In the genomic region with DNA sequence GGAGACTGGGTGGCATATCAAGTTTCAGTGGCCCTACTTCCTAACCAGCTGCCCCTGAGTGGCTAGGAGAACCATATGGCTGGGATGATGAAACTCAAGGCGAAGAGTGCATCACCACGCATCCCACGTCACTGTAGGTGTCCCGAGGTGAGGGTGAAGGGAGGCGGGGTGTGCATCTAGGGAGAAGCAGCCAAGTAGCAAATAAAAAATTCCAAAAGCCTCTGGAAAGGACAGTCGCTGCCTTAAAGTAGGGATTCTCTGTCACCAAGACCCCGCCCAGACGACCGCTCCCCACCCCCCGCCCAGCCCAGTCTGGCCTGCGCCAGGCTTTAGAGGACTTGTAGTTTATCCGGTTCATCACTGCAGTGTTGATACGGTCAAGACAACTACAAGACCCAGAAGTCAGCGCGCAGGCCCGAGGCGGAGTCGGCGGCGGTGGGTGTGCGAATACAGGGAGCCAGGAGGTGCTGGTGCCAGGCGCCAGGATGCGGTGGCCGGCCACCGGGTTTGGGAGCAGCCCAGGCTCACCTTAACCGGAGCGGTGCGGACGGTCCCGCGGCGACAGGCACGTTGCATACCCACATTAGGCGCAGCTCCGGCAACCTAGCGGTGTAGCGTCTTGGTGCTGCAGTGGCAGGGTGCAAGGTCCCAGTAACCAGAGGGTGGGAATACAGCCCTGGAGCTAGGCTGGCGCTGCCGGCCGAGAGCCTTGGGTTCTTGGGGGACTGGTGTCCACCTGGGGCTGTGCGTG, we compare ENCODE assay signal across 8 mouse cellular contexts. TPM values are rescaled to one million over a fixed set of nuclear protein-coding genes. Genes with fewer than 3 reads are reported as not detected.
A peak's percentile ranks its signal among the peaks of the same experiment; 100 is the strongest.
DNase-seq lines count a peak whose midpoint lies in the region; ATAC-seq and TF ChIP-seq lines count a peak whose summit lies in the region.

A gene (plus strand): TSS at position 452 of the 751 bp plus-strand sequence.

- H3K27me3 ChIP-seq in erythroblast, embryonic 14.5 days (ENCODE audit: control insufficient read depth): peaks cover 26% of the 10 kb centered on the region
- H3K27me3 ChIP-seq in embryonic facial prominence, embryonic 12.5 days: no peaks in the 10 kb centered on the region
- H3K27me3 ChIP-seq in limb, embryonic 14.5 days (ENCODE audit: control insufficient read depth, insufficient read depth, low read length): no peaks in the 10 kb centered on the region
- H3K27me3 ChIP-seq in midbrain, postnatal 0 days (ENCODE audit: insufficient read depth, low read length): no peaks in the 10 kb centered on the region

- TF ChIP-seq POLR2A in limb, embryonic 14.5 days (IDR thresholded peaks at IDR 0.05; ENCODE audit: borderline replicate concordance, extremely low read depth, insufficient read depth, insufficient read length): peak; percentile 85; the same call in 1 of the 2 replicates

- peak; percentile 42 for TF ChIP-seq CTCF in midbrain, postnatal 0 days (IDR thresholded peaks at IDR 0.05)

- no peaks in the 10 kb centered on the region for H3K36me3 ChIP-seq in erythroblast, embryonic 14.5 days (ENCODE audit: control insufficient read depth)
- no peaks in the 10 kb centered on the region for H3K36me3 ChIP-seq in embryonic facial prominence, embryonic 12.5 days
- peaks cover 6% of the 10 kb centered on the region for H3K36me3 ChIP-seq in limb, embryonic 14.5 days (ENCODE audit: control insufficient read depth, insufficient read depth, low read length)
- peaks cover 4% of the 10 kb centered on the region; the same call in 1 of the 2 replicates for H3K36me3 ChIP-seq in midbrain, postnatal 0 days (ENCODE audit: insufficient read depth, low read length)

- peak within 1 kb of the TSS; percentile 64 for H3K4me3 ChIP-seq in erythroblast, embryonic 14.5 days (replicated peaks)
- peak within 1 kb of the TSS; percentile 79 for H3K4me3 ChIP-seq in embryonic facial prominence, embryonic 12.5 days
- H3K4me3 ChIP-seq in limb, embryonic 14.5 days (replicated peaks; ENCODE audit: low read length): peak within 1 kb of the TSS; percentile 84
- peak within 1 kb of the TSS; percentile 90 for H3K4me3 ChIP-seq in midbrain, postnatal 0 days (ENCODE audit: low read depth, low read length)

- under 1% methylated on average over 41 of the region's 41 CpGs for WGBS in embryonic facial prominence, embryonic 12.5 days
- WGBS in limb, embryonic 14.5 days: under 1% methylated on average over 40 of the region's 41 CpGs
- under 1% methylated on average over 41 of the region's 41 CpGs for WGBS in midbrain, postnatal 0 days

- H3K9ac ChIP-seq in embryonic facial prominence, embryonic 12.5 days: peak within 1 kb of the TSS; percentile 82
- peak within 1 kb of the TSS; percentile 82 for H3K9ac ChIP-seq in limb, embryonic 14.5 days (ENCODE audit: low read depth, low read length, severe bottlenecking)
- peak within 1 kb of the TSS; percentile 91 for H3K9ac ChIP-seq in midbrain, postnatal 0 days (replicated peaks; ENCODE audit: low read length, poor library complexity, severe bottlenecking)

- peak within 1 kb of the TSS; percentile 63; the same call in 1 of the 2 replicates for H3K27ac ChIP-seq in embryonic facial prominence, embryonic 12.5 days
- peak within 1 kb of the TSS; percentile 61 for H3K27ac ChIP-seq in limb, embryonic 14.5 days (replicated peaks; ENCODE audit: low read depth, low read length)
- peak within 1 kb of the TSS; percentile 74 for H3K27ac ChIP-seq in midbrain, postnatal 0 days (ENCODE audit: low read depth, low read length)

- H3K9me3 ChIP-seq in erythroblast, embryonic 14.5 days (ENCODE audit: control insufficient read depth, low read length): no peaks in the 10 kb centered on the region
- no peaks in the 10 kb centered on the region for H3K9me3 ChIP-seq in embryonic facial prominence, embryonic 12.5 days
- no peaks in the 10 kb centered on the region for H3K9me3 ChIP-seq in limb, embryonic 14.5 days (ENCODE audit: control insufficient read depth, low read length)
- no peaks in the 10 kb centered on the region for H3K9me3 ChIP-seq in midbrain, postnatal 0 days (ENCODE audit: low read length)

- peak within 1 kb of the TSS; percentile 82 for H3K4me2 ChIP-seq in embryonic facial prominence, embryonic 12.5 days (replicated peaks)
- H3K4me2 ChIP-seq in limb, embryonic 14.5 days (replicated peaks; ENCODE audit: low read depth, low read length, severe bottlenecking): peak within 1 kb of the TSS; percentile 89
- peak within 1 kb of the TSS; percentile 85 for H3K4me2 ChIP-seq in midbrain, postnatal 0 days (ENCODE audit: low read depth, low read length, poor library complexity, severe bottlenecking)

- DNase-seq in heart, adult 8-10 months (ENCODE audit: low spot score): peak; percentile 90
- DNase-seq in kidney, adult 9 months: peak; percentile 96
- peak; percentile 93 for DNase-seq in limb, embryonic 14.5 days (ENCODE audit: low spot score)
- peak; percentile 96 for DNase-seq in midbrain, postnatal 0 days (ENCODE audit: low spot score)
- DNase-seq in spleen, postnatal 14 days (ENCODE audit: low spot score in 2 of 2): peak; percentile 52 to 68

- peaks cover 14% of the 10 kb centered on the region for H3K4me1 ChIP-seq in erythroblast, embryonic 14.5 days (ENCODE audit: control insufficient read depth)
- peaks cover 17% of the 10 kb centered on the region; the same call in 1 of the 2 replicates for H3K4me1 ChIP-seq in embryonic facial prominence, embryonic 12.5 days
- peaks cover 5% of the 10 kb centered on the region for H3K4me1 ChIP-seq in limb, embryonic 14.5 days (ENCODE audit: control insufficient read depth, insufficient read depth, low read length)
- H3K4me1 ChIP-seq in midbrain, postnatal 0 days (ENCODE audit: insufficient read depth, low read length): peaks cover 6% of the 10 kb centered on the region; the same call in 1 of the 2 replicates

- ATAC-seq in erythroblast, adult 5-6 weeks (replicated peaks; ENCODE audit: low FRiP score, poor library complexity, severe bottlenecking): no peak
- ATAC-seq in embryonic facial prominence, embryonic 12.5 days (ENCODE audit: insufficient number of reproducible peaks, insufficient read depth, low FRiP score, low TSS enrichment): peak; percentile 99
- peak; percentile 99 for ATAC-seq in limb, embryonic 14.5 days (ENCODE audit: low FRiP score, low read depth)
- peak; percentile 98 for ATAC-seq in midbrain, postnatal 0 days (ENCODE audit: low FRiP score)

RNA-seq across cellular contexts. Expression of the gene that starts here (rescaled TPM):
- 0.09 TPM in 1 of 2 replicates, not detected in the other for polyA plus RNA-seq in erythroblast, embryonic 14.5 days (2012)
- total RNA-seq in erythroblast, adult 5-6 weeks (2015; ENCODE audit: low replicate concordance): 0.84 TPM in 1 of 2 replicates, not detected in the other
- not detected in 2 replicates for total RNA-seq in erythroblast, adult 5-6 weeks (2017; ENCODE audit: low replicate concordance)
- polyA plus RNA-seq in embryonic facial prominence, embryonic 12.5 days (2016; fragmentation: Nextera tagmentation; extraction: Ambion mirVana): 47.3 and 48.8 TPM in 2 replicates
- total RNA-seq in heart, adult 8-10 months (2022): 10 to 100 TPM; 28.6 to 35.9 (median 32.9) TPM
- polyA plus RNA-seq in limb, embryonic 14.5 days (2012; rRNA removed): 24.6 and 26.7 TPM in 2 replicates
- polyA plus RNA-seq in limb, embryonic 14.5 days (2014; fragmentation: Nextera tagmentation; extraction: Ambion mirVana): 36.2 and 40.2 TPM in 2 replicates
- 64.6 and 69.4 TPM in 2 replicates for total RNA-seq in midbrain, postnatal 0 days (2014; rRNA removed)
- 29.2 and 30.0 TPM in 2 replicates for polyA plus RNA-seq in midbrain, postnatal 0 days (2015; fragmentation: Nextera tagmentation; extraction: Ambion mirVana)

Comparison
In these comparisons a context has a peak if more than half of its experiments do, and no peak if none do; other contexts are left out.
1. RNA of the gene that starts here (total RNA-seq): 64.6 to 69.4 TPM in midbrain, postnatal 0 days and 28.6 to 35.9 TPM in heart, adult 8-10 months; 0.84 TPM in erythroblast, adult 5-6 weeks; every median in the first group is over 10 times any median in the second.
2. RNA of the gene that starts here (polyA plus RNA-seq): 47.3 to 48.8 TPM in embryonic facial prominence, embryonic 12.5 days, 24.6 to 40.2 TPM in limb, embryonic 14.5 days and 29.2 to 30.0 TPM in midbrain, postnatal 0 days; 0.09 TPM in erythroblast, embryonic 14.5 days; every median in the first group is over 10 times any median in the second.
3. Peak in every context shown above with its lines, with median percentiles within 50 percentile points of each other: H3K4me3 ChIP-seq, H3K27ac ChIP-seq, H3K4me2 ChIP-seq, H3K9ac ChIP-seq and DNase-seq.